Mouse (Mus musculus): ENCODE data around the gene Zfp109.

DNA sequence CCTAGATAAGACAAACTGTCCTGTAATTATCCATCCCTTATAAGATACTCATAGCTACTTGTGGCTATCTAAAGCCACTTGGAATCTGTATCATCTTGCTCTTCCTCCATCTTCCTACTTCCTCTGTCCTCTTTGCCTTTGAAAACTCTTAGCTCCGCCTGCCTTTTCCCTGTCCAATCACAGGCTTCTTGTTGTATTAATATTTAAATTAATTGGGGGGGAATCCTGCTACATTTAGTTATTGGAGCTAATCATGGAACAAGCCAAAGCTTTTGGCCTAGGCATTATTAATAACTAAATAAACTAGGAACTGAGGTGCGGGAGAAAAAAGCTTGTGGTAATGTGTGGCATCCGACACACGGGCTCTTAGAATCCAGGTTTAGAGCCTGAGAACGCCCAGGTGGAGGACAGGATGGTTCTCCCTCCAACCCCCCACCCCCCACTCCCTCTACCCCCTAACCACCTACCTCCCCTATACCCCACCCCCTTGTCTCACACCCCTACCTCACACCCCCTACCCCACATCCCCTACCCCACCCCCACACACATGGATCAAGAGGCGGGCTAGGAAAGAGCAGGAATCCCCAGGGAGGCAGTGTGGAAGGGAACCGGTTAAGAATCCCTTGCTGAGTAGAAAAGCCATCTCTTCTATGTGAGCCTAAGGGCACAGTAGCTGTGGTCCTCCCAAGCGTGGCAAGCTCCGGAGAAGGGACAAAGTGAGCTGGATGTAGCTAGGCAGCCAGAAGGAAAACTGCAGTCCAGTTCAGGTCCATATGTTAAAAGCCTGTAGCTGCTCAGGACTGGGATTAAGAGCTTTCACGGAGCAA is 42.9 kb upstream of the Zfp109 start:
- no peak for TF ChIP-seq CTCF (IDR thresholded peaks at IDR 0.05)
- no peak for TF ChIP-seq EP300 (IDR thresholded peaks at IDR 0.05)
